Mouse (Mus musculus) c-Kit-positive CD71-positive TER-119-positive erythroid progenitor cells, embryonic 14.5 days (primary cell): Measurements from ENCODE around the gene Spag7.

ENCODE experiments used
- DNase-seq: peaks from one replicate; pipeline ENCODE4 v3.0.0-alpha.2; 2013; ENCODE audit warnings: low spot score

Spag7 gene

GRCm38 (mm10) chr11:70668771-70669505 lies at the start of gene Spag7:
Gene Spag7, minus strand, starts transcription at chr11:70669416.
- peak; percentile 99 for DNase-seq

- DNase-seq, result no peak
Measured at GRCm38 (mm10) chr11:70718481-70718880, 49.3 kb upstream of the Spag7 start.

GRCm38 (mm10) chr11:70715832-70716231 lies 46.6 kb upstream of the Spag7 start:
- no peak for DNase-seq

DNA sequence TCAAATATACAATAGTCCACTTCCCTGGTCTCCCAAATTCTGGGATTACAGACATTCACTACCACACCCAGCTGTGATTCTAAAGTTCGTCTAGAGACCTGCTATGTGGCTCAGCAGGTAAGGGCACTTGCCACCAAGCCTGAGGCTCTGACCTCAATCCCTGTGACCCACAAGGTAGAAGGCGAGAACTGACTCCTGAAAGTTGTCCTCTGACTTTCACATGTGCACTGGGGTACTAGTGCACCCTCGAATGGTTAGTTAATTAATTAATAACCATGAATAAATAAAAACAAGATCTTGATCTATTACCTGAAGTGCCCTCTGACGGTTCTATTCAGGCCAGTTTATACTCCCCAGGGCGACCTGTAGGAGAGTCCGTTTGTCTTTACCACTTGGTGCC lies 44.0 kb upstream of the Spag7 start:
- no peak for DNase-seq

DNA sequence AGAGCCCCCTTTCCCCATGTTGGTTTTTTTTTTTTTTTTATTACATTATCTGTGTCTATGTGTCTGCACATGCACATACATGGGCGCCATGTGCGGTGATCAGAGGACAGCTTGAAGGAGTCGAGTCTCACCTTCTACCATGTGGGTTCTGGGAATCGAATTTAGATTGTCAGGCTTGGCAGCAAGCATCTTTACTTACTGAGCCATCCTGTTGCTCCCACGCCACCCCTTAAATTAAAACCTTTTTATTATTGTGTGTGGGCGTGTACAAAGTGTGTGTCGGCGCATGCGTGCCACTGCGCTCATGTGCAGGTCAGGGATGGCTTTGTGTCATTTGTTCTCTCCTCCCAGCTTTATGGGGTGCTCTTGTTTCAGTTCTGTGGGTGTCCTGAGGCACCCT lies 41.8 kb upstream of the Spag7 start:
- no peak for DNase-seq

- DNase-seq, result no peak
Measured at GRCm38 (mm10) chr11:70706127-70706526, 36.9 kb upstream of the Spag7 start.

DNA sequence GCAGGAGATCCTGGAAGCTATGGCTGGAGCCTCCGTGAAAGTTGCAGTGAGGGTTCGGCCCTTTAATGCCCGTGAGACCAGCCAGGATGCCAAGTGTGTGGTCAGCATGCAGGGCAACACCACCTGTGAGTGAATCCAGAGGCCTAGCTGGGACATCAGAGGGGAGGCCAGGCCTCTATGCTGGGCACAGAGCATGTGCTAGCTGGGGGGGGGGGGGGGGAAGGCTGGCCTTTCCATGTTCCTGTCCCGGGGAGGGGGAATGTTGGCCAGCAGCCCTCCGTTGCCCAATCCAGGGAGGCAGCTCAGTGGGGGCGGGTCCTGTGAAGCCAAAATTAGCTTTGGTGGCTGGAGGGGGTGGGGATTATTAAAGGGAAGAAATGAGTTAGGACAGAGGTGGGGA lies 33.6 kb upstream of the Spag7 start:
- DNase-seq, result no peak

- DNase-seq, result no peak
Measured at GRCm38 (mm10) chr11:70701984-70702733, 32.9 kb upstream of the Spag7 start.

DNA sequence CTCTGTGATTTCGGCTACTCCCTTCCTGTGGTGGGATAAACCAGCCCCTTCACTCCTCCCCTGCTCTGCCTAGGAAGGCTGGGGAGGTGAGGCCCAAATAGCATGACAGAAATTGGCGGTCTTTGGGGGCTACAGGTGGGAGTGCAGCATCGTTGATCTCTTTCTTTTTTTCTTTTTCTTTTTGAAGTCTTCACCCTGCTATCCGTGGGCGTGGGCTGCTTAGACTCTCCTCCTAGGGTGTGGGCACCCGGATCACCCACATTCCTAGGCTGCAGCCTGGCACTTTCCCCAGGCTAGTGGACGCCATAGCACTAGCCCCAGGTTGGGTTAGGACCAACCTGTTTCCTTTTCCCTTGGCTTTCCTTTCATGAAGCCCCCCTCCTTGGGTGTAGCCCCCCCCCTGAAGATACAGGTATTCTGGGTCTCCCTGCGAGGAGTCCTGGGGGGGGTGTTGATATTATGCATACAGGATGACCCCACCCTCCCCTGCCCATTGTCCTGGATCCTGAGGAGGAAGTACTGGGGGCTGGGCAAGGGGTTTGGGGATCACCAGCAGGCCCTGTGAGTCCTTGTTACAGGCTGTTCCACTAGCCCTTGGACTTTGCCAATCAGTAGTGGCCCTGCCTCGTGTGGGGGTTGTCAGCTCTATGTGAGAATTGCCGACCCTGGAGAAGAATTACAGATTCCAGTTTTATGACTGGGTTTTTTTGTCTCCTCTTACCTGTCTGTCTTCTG lies 32.2 kb upstream of the Spag7 start:
- DNase-seq, result no peak

DNA sequence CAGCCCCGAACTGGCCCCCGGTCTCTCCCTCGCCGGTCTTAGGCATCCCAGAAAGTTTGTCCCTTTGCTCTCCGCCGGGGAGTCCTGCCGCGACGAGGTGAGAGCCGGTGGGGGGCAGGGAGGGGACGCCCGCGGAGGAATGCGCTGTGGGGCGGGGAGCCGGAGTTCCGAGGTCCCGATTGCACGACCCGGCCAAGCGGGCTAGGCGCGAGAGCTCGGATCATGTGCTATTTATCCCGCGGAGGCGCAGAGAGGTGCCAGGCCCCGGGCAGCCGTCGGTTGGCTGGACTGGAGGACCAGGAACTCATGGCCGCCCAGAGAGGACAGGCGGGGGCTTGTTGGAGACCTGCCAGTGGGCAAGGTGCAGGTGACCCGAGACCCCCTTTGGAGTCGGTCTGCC lies 31.4 kb upstream of the Spag7 start:
- no peak for DNase-seq

- DNase-seq, result peak; percentile 90
Measured at GRCm38 (mm10) chr11:70699722-70700556, 30.7 kb upstream of the Spag7 start, which contains the start of the genes Inca1 and Kif1c. Gene Inca1, minus strand, starts transcription at chr11:70700155. Gene Kif1c, plus strand, starts transcription at chr11:70700548.

DNA sequence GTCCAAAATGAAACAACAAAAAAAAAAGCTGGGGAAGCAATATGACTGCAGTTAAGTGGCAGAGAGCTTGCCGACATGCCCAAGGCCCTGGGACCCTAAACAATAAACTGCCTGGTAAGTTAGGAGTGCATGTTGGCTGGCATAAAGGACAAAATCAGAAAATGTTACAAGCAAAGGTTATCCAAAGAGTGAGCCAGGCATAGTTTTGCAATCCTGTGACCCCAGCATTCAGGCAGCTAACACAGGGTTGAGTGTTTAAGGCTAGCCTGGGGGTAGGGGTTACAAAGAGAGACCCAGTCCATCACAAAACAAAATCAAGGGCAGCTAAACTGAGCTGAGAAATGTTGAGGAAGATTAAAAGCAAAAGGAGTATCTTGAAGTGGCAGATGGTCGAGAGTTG lies 29.8 kb upstream of the Spag7 start:
- no peak for DNase-seq

GRCm38 (mm10) chr11:70697376-70697775 lies 28.2 kb upstream of the Spag7 start:
- no peak for DNase-seq

- DNase-seq, result no peak
Measured at GRCm38 (mm10) chr11:70693504-70693903, 24.3 kb upstream of the Spag7 start.

GRCm38 (mm10) chr11:70689578-70689977 lies 20.4 kb upstream of the Spag7 start:
- DNase-seq, result no peak

GRCm38 (mm10) chr11:70688372-70688771 lies 19.2 kb upstream of the Spag7 start:
- DNase-seq, result no peak

DNA sequence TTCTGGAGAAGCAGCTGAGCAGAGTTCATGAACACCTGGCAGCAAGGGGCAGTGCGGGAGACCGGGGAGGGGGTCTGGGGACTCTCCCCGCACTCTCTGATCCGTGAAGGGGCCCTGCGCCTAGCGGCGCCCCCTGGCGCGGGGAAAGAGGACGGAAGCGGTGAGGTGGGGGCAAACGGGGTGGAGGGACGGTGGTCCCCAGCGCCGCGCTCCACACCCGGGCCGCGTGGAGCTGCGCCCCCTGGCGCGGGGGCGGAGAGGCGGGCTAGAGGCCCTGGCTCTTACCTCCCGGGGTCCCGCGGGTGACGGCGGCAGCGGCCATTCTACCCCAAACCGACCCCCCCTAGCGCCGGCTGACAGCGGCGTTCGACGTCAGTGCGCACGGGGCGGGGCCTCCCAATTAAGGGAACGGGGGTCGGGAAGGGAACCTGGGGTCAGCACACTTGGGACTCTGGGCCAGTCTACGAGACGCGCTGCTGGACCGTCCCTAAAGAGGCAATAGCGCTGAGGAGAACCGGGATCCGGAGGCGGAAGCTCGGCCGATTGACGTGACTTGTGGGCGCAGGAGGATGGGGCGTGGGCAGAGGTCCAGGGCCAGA lies 18.5 kb upstream of the Spag7 start, which contains the start of gene Camta2:
Camta2 (minus strand) TSS at position 505 of the 599 bp plus-strand sequence.
- DNase-seq, result no peak

DNA sequence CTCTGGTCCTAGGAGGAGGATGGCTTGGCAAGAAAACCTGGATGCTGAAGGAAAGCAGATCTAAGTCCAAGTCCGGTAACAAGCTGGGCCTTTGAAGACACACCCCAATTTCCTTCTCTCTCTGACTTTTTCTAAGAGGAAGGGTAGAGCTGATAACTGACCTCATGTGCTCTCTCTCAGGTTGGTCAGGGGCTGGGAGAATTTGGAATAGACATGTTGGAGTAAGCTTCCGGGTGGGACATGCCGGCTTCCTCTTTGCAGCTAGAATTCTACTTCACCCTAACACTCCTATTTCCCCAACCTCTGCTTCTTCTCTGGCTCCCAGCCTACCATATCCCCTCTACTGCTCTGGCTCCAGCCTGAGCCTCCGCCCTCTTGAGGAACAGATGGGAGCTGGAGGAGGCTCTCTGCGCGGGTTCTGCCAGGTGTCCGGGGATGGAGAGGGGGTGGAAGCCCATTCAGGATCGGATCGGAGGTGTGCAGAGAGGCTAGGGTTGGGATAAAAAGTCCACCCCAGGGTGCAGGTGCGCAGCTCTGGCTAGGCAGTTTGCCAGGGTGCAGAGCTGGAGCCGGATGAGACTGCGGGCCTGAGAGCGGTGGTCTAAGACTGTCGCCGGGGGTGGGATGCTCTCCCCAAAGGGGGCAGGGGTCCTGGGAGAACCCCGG lies 17.8 kb upstream of the Spag7 start:
- no peak for DNase-seq

DNA sequence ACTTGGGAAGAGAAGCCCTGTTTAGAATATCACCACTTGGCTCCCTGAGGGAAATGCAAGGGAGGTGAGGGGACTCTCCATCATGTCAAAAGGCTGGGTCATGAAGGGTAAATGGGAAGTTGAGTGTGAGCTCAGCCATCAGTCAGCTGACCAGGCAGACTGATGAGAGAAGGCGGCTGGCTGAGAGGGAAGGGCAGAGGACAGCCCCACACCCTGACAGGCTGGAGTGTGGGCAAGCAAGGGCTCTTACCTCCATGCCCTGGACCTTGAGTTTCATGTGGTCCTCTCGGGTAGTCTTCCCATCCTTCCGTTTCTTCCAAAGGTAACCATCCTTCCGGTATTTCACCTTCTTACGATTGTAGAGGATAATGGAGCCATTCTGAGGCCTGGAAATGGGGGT lies 14.4 kb upstream of the Spag7 start:
- DNase-seq, result no peak

DNA sequence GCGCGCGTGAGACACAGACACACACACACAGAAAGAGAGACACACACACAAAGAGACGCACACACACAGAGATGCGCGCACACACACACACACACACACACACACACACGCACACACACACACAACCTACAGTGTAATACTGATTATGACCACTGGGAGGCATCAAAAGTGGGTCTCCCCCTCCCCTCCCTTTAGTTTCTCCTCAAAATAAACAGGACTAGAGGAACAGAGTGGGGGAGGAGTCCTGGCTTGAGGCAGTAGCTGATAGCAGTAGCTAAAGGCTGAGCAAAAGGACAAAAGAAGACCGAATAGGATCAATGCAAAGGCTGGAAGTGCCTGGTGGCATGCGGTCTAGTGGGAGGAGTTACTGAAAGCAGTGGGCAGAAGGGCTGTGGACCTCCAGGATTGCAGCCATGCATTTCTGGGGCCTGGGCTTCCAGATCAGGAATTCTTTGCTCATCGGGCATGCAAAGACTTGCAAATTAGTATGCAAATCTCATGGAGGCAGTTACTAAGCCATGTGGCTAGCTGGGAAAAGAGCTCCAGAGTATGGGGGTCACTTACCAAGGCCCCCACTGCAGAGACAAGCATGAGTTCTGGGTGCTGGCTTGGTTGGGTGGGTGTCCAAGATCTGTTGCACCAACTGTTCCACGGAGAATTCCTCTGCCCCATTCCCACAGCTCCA lies 12.8 kb upstream of the Spag7 start:
- DNase-seq, result no peak
